Mouse (Mus musculus) liver, embryonic 16.5 days (tissue): ENCODE results near the gene Mfsd5. TPM values are rescaled to one million over a fixed set of nuclear protein-coding genes. Genes with fewer than 3 reads are reported as not detected.

Experiments
- ATAC-seq: fragments of 200-750 bp; cut with Nextera tagmentation; 2 replicates; pipeline ENCODE4 v1.8.0; 2017; ENCODE audit warnings: low read depth, mild to moderate bottlenecking, moderate number of reproducible peaks, moderate library complexity
- H3K27ac ChIP-seq: fragments of 300-500 bp; sonication (generic); 2 replicates; pipeline ENCODE4 v1.5.1; 2014; ENCODE audit warnings: mild to moderate bottlenecking, low read length
- H3K27me3 ChIP-seq: fragments of 300-500 bp; sonication (generic); 2 replicates; pipeline ENCODE4 v1.6.1; 2014; ENCODE audit warnings: low read depth, low read length, mixed read lengths; ENCODE audit not compliant: control insufficient read depth, insufficient read depth
- H3K36me3 ChIP-seq: fragments of 300-500 bp; sonication (generic); 2 replicates; pipeline ENCODE4 v1.6.1; 2014; ENCODE audit warnings: mild to moderate bottlenecking; ENCODE audit not compliant: control insufficient read depth, insufficient read depth
- H3K4me1 ChIP-seq: fragments of 300-500 bp; sonication (generic); 2 replicates; pipeline ENCODE4 v1.6.1; 2014; ENCODE audit warnings: low read depth, low read length, mixed read lengths; ENCODE audit not compliant: control insufficient read depth
- H3K4me2 ChIP-seq: fragments of 300-500 bp; sonication (generic); 2 replicates; pipeline ENCODE4 v1.6.1; 2014; ENCODE audit warnings: low read depth, low read length, mixed read lengths
- H3K4me3 ChIP-seq: fragments of 300-500 bp; sonication (generic); 2 replicates; pipeline ENCODE4 v1.5.1; 2014; ENCODE audit warnings: low read depth, mild to moderate bottlenecking, low read length
- H3K9ac ChIP-seq: fragments of 300-500 bp; sonication (generic); 2 replicates; pipeline ENCODE4 v1.6.1; 2014; ENCODE audit warnings: low read depth, low read length
- H3K9me3 ChIP-seq: fragments of 300-500 bp; sonication (generic); replicated peaks from 2 replicates; pipeline ENCODE4 v1.6.1; 2016; ENCODE audit warnings: low read length; ENCODE audit not compliant: control insufficient read depth
- WGBS: fragments of 180-500 bp; shearing (Covaris S2); extraction: QIAGEN DNeasy Blood & Tissue Kit; methylation state at CpG from one replicate; pipeline ENCODE4 v1.1.7; 2014; ENCODE audit not compliant: insufficient replicate concordance; 5-methylcytosine and 5-hydroxymethylcytosine counted together
- polyA plus RNA-seq: library from polyadenylated mRNA; unstranded; fragments of >200 nt; fragmentation: Nextera tagmentation; extraction: Ambion mirVana; gene quantifications from 2 replicates; pipeline ENCODE4 v1.2.1, GENCODE M21; 2015

Mfsd5 gene
- 20.0 and 21.3 TPM in 2 replicates for polyA plus RNA-seq

GRCm38 (mm10) chr15:102279092-102279782, at the start of gene Mfsd5:
Gene Mfsd5 (plus strand): TSS chr15:102279454.
- peak within 1 kb of the TSS; percentile 62 for H3K27ac ChIP-seq
- H3K36me3 ChIP-seq = no peaks in the 10 kb centered on the region; the same call in 1 of the 2 replicates
- H3K4me2 ChIP-seq = peak within 1 kb of the TSS; percentile 90
- ATAC-seq = peak; percentile 94
- H3K9ac ChIP-seq = peak within 1 kb of the TSS; percentile 78
- no peaks in the 10 kb centered on the region for H3K9me3 ChIP-seq
- H3K4me3 ChIP-seq = peak within 1 kb of the TSS; percentile 76
- WGBS = under 1% methylated on average over 58 of the region's 65 CpGs
- H3K4me1 ChIP-seq = peaks cover 33% of the 10 kb centered on the region
- no peaks in the 10 kb centered on the region for H3K27me3 ChIP-seq

- Histone ChIP-seq H3K4me1 (peaks cover 30% of the 10 kb centered on the region), H3K4me3 (peak overlapping the region; percentile 29; the same call in 1 of the 2 replicates)
Observed at GRCm38 (mm10) chr15:102230408-102231321, 48.6 kb upstream of the Mfsd5 start.

DNA sequence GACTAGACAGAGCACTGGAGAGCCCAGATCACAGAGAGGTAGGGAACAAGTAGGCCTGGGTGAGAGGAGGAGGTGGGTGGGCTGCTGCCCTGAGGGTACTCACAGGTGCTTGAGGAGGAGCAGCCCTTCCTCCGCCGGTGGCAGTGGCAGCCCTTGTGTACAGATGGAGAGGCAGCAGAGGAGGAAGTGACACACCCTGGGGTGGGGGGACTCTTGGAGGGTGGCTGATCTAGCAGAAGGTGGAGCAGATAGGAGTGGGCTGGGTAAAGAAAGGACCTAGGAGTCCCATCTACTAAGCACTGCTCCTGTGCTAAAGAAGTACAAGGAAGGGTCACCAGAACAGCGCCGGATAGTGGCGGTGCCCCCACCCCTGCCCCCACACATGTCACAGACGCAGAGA, 47.5 kb upstream of the Mfsd5 start, which contains the start of gene Itgb7:
Itgb7 (minus strand) TSS at position 197 of the 400 bp plus-strand sequence.
- H3K27me3 ChIP-seq = no peaks in the 10 kb centered on the region
- peak; percentile 92 for ATAC-seq
- H3K36me3 ChIP-seq = no peaks in the 10 kb centered on the region
- H3K4me2 ChIP-seq = peak within 1 kb of the TSS; percentile 47
- no peaks in the 10 kb centered on the region for H3K9me3 ChIP-seq
- no peak within 1 kb of the TSS for H3K27ac ChIP-seq
- 7% methylated on average over 6 of the region's 6 CpGs for WGBS
- peaks cover 33% of the 10 kb centered on the region for H3K4me1 ChIP-seq
- H3K4me3 ChIP-seq = peak within 1 kb of the TSS; percentile 29
- no peak within 1 kb of the TSS for H3K9ac ChIP-seq

More at GRCm38 (mm10) chr15:102230408-102231321, 48.6 kb upstream of the Mfsd5 start:
- no peaks in the 10 kb centered on the region for H3K27me3 ChIP-seq
- no peak overlapping the region for H3K27ac ChIP-seq
- H3K9me3 ChIP-seq = no peaks in the 10 kb centered on the region
- H3K36me3 ChIP-seq = no peaks in the 10 kb centered on the region
- ATAC-seq = 0 out of 2 replicates have a peak, but pooled peaks have one; percentile 19
- H3K9ac ChIP-seq = no peak overlapping the region
- peak overlapping the region; percentile 47 for H3K4me2 ChIP-seq
- 64% methylated on average over 17 of the region's 17 CpGs for WGBS

- ATAC-seq = no peak
- 78% methylated on average over 7 of the region's 7 CpGs for WGBS
Observed at GRCm38 (mm10) chr15:102232764-102233163, 46.5 kb upstream of the Mfsd5 start.

DNA sequence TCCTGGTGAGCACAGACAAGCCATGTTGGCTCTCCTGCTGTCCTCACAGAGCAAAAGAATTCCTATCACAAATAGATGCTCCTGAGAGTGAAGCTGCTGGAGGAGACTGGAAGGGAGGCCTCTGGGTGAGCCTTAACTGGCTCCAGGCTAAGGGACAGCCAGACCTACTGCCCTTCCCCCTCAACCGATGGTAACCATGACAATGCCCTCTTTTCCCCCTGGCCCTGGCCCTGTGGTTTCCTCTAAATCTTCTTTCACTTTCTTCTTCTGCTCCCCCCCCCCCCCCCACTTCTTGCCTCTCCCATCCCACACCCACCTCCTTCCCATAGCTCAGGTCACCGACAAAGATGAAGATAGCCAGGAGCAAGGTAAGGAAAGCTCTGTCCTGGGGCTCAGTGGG, 45.4 kb upstream of the Mfsd5 start:
- no peak for ATAC-seq
- H3K4me3 ChIP-seq = no peak overlapping the region
- H3K4me1 ChIP-seq = peaks cover 33% of the 10 kb centered on the region
- H3K27ac ChIP-seq = no peak overlapping the region
- H3K4me2 ChIP-seq = no peak overlapping the region
- H3K9ac ChIP-seq = no peak overlapping the region
- H3K9me3 ChIP-seq = no peaks in the 10 kb centered on the region
- 5% methylated on average over 2 of the region's 2 CpGs for WGBS
- no peaks in the 10 kb centered on the region for H3K27me3 ChIP-seq
- H3K36me3 ChIP-seq = no peaks in the 10 kb centered on the region

More at GRCm38 (mm10) chr15:102232764-102233163, 46.5 kb upstream of the Mfsd5 start:
- Histone ChIP-seq H3K4me3 (no peak overlapping the region), H3K4me1 (peaks cover 33% of the 10 kb centered on the region), H3K27ac (no peak overlapping the region), H3K9ac (no peak overlapping the region), H3K36me3 (no peaks in the 10 kb centered on the region), H3K27me3 (no peaks in the 10 kb centered on the region), H3K4me2 (no peak overlapping the region), H3K9me3 (no peaks in the 10 kb centered on the region)

- Histone ChIP-seq H3K27me3 (no peaks in the 10 kb centered on the region; the same call in 1 of the 2 replicates), H3K4me3 (no peak overlapping the region), H3K36me3 (no peaks in the 10 kb centered on the region), H3K9ac (no peak overlapping the region), H3K27ac (no peak overlapping the region), H3K4me1 (peaks cover 33% of the 10 kb centered on the region), H3K4me2 (peak overlapping the region; percentile 21; the same call in 1 of the 2 replicates), H3K9me3 (no peaks in the 10 kb centered on the region)
- no peak for ATAC-seq
- WGBS = 30% methylated on average over 21 of the region's 21 CpGs
Observed at GRCm38 (mm10) chr15:102235371-102236027, 43.8 kb upstream of the Mfsd5 start.

- Histone ChIP-seq H3K9ac (no peak overlapping the region), H3K4me1 (peaks cover 22% of the 10 kb centered on the region), H3K36me3 (no peaks in the 10 kb centered on the region), H3K4me3 (no peak overlapping the region), H3K27ac (no peak overlapping the region), H3K27me3 (peaks cover 6% of the 10 kb centered on the region), H3K4me2 (no peak overlapping the region), H3K9me3 (no peaks in the 10 kb centered on the region)
- WGBS = 74% methylated on average over 14 of the region's 14 CpGs
- ATAC-seq = no peak
Observed at GRCm38 (mm10) chr15:102238543-102239259, 40.6 kb upstream of the Mfsd5 start.

DNA sequence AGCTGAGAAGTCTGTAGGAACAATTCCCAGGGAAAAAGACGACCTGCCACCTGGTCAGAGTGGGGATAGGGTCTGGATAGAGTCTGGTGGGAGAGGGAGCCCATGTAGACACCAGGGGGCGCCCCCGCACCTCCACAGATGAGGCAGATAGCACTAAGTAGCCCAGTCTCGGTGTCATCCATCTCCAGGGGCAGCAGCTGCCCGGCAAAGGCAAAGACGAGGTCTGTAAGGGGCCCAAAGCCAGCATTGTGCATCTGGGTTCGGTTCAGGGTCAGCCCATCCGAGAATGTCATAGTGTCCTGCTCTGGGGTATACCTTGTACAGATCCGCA, 40.0 kb upstream of the Mfsd5 start:
- H3K4me1 ChIP-seq = peaks cover 19% of the 10 kb centered on the region
- ATAC-seq = 0 out of 2 replicates have a peak, but pooled peaks have one; percentile 20
- H3K9ac ChIP-seq = no peak overlapping the region
- H3K27me3 ChIP-seq = peaks cover 9% of the 10 kb centered on the region
- H3K36me3 ChIP-seq = no peaks in the 10 kb centered on the region
- H3K4me2 ChIP-seq = no peak overlapping the region
- H3K9me3 ChIP-seq = no peaks in the 10 kb centered on the region
- no peak overlapping the region for H3K4me3 ChIP-seq
- WGBS = 11% methylated on average over 9 of the region's 9 CpGs
- H3K27ac ChIP-seq = no peak overlapping the region
